Mouse (Mus musculus) urinary bladder, postnatal 4 days (tissue): Measurements from ENCODE around the gene Pwwp2a.

ENCODE experiments used
- DNase-seq, 2 experiments: peaks; one replicate each; pipeline ENCODE4 v3.0.0; 2021 to 2022; ENCODE audit warnings: low spot score in 2 of 2

Gene Pwwp2a

DNA sequence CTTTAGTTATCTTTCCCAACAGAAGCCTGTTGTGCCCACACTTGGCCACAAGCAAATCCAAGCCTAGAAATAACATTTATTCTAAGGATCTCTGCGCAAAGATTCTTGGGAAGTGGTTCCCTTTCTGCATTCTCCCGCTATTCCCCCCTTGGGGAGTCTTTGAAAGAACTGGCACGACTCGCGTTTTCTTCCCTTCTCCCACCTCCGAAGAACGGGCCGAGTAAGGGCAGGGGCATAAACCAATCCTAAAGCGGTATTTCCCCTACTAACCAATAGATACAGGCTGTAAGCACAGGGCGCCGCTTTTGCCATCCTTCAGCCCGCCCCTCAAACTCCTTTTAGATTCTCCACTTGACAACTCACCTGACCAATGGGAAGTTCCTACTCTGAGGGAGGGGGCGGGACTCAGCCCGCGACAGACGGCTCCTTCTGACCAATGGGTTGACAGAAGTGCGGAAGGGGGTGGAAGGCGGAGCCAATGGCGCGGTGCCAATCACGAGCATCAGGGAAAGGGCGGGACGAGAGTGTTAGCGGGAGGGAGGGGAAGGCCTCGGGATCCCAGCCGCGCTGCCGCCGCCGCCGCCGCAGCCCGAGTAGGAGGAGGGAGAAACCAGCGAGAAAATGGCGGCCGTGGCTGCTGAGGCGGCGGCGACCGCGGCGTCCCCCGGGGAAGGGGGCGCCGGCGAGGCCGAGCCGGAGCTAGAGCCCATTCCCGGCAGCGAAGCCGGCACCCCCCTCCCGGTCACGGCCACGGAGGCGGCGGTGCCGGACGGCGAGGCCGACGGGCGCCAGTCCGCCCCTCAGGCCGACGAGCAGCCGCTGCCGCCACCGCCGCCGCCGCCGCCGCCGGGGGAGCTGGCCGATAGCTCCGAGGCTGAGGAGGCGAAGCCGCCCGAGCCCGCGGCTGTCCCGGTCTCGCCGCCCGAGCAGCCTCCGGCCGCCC lies at the start of gene Pwwp2a:
TSS of gene Pwwp2a (plus strand) at position 527 of the 943 bp plus-strand sequence.
- peak; percentile 99 to 100 for DNase-seq

DNA sequence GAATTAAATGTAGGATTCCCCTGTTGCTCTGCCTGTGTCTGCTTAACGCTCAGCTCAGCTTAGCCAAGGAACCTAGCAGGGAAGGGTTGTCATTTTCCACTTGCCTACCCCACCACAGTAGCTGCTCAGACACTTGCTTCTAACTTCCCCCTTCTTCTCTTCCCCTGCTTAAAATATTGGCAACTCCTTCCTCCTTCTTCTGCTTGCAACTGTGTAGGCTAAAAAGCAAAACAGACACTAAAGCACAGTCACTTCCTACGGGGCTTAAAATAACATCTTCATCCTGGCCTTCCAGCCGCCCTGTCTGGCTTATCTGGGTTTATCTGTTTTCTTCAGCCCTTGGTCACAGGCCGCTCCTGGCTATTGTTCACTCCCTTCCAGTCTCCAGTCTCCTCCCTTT lies 49.2 kb upstream of the Pwwp2a start:
- no peak for DNase-seq

DNA sequence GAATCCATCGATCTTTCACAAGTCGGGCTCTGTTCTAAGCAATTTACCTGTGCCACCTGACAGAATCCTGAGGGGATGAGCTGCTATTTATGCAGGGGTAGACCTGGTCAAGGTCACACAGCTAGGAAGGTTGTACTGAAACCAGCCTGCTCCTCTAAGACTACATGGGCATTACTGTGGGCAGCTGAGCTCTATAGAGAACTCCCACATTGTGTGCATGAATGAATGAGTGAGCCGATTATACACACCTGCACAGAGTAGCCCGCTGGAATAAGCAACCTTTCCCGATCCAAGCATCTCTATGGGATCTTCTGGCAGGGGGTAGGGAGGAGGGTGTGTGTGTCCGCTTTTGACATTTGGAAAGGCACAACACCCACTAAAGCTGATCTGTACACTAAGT lies 48.6 kb upstream of the Pwwp2a start:
- DNase-seq, result no peak

DNA sequence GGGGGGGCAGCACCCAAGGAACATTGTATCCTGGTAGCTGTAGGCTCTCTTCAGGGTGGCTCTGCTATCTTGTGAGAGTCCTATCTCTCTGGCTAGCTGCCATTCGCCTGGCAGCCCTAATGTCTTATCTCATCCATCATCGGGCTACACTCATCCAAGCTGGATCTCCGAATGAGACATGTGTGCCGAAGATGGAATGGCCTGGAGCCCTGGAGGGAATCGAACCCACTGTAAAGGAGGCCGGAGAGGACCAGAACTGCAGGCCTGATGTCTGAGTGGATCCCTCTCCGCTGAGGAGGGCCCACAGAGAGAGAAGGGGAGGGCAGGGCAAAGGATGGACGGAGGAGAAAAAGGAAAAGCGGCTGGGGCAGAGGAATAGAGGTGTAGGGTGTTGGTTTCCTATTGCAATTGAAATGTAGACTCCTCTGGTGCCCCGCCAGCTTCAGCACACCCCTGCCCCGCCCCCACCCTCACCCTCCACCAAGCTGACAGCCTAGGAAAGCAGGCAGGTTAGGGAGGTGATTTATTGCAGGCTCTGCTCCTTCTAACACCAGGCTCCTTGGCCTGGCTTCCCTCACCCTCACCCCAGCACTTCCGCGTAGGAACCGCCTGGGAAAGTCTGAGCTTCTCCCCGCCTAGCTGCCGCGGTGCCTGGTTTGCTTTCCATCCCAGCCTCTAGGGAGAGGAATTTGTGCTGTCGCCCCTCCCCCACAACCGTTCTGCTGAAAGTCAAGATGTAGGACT lies 48.0 kb upstream of the Pwwp2a start:
- peak; percentile 63 to 79 for DNase-seq

DNA sequence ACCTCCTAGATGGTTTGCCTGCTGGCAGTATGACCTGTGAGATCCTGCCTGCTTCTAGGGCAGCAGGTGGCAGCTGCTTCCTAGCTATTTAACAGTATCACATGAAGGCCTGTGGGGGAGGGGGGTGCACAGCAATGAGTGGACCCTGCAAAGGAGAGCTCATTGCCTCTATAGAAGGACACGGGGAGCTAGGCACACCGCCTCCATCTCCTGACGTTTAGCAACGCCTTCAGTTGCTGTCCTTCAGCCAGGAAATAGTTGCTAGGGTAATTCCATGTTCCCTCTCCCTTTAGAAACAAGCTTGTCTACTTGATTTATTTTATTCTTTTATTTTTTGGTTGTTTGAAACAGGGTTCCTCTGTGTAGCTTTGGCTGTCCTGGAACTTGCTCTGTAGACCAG lies 45.0 kb upstream of the Pwwp2a start:
- no peak for DNase-seq

DNA sequence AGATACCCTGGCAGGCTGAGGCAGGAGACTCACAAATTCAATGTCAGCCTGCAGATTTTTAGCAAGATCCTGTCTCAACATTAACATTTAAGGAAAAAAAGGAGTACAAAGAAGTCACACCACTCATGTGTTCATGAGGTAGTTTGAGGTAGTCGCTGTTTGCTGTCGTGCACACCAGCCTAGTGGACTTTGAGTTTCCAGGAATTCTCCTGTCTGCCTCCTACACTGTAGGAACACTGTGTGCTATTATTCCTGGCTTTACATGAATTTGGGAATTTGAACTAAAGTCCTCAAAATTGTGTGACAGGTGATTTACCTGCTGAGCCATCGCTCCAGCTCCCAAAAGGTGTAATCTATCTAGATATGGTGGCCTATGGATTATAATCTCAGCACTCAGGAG lies 43.3 kb upstream of the Pwwp2a start:
- no peak for DNase-seq

DNA sequence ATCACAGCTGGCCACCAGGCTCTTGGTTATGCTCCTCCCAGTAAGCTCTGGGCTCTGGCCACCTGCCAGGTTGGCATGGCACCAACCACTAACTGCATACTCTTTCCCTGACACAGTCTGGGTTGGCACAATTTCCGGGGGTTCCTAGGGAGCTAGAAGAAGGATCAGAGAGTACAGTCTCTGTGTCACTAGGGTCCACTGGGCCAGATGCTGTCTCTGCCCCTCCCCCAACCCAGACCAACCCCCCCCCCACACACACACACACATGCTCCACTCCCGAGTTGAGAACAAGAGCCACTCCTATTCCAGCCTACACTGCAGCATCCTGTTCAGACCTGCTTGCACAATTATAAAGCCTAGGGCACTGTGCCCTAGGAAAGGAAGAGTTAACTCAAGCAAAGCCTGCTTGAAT lies 38.6 kb upstream of the Pwwp2a start:
- DNase-seq, result peak; percentile 73 to 85

DNA sequence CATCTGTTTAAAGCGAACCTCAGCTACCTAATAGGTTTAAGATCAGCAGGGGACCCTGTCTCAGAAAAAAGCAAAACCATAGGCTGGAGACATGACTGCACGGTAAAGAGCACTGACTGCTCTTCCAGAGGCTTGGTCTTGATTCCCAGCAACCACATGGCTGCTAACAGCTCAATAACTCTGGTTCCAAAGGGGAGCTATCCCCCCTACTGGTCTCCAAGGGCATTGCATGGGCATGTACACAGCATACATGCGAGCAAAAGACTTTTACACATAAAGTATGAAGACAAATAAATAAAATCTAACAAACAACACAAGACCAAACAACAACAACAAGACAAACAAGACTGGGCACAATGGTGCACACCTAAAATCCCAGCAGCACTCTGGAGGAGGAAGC lies 36.5 kb upstream of the Pwwp2a start:
- no peak for DNase-seq

DNA sequence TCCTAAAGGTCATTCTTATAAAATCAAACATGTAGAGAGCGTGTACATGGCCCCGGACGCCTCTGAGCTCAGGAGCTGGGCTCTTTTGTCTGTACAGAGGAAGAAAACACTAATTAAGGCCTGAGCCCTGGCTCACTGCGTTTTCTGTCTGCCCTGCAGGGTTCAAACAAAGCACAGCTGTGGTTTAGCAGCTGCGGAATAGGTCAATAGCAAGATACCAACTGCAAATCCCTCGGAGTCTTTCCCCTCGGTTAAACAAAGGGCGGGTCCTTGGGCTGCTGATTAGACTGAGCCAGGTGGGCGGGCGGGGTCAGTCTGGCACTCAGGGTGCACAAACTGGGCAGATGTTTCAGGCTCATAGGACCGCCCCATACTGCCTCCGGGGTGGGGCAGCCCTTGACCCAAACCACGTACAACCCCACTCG lies 28.7 kb upstream of the Pwwp2a start:
- DNase-seq, result peak in 1 of 2 experiments; percentile 23

DNA sequence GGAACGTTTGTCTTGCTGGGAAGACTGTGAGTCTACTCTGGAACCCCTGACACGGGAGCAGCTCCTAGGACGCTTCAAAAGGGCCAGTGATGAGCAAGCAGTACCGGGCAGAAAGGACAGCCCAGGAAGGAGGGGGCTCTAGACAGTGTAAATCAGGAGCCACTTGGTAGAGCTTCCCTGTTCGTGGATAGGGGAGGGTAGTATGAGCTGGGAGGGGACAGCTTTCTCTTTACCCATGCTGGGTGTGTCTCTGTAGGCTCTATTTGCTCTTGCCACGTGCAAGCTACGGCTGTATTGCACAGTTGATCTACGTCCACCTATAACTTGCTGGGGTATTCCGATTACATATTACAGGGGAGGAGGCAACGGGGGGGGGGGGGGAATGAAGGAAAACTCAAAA lies 25.3 kb upstream of the Pwwp2a start:
- no peak for DNase-seq

DNA sequence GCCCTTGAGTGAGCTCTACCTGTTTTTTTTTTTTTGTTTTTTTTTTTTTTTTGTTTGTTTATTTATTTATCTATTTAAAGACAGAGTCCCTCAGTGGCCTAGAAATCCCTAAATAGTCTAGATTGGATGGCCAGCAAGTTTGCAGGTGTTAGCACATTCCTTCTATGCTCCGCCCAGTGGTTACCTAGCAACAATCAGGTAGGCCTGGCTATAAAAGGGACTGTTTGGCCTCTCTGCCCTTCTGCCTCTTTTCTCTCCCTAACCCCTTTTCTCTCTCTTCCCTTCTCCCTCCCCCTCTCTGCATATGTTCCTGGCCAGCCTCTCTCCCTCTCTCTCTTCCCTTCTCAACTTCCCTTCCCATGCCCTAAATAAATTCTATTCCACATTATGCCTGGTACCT lies 23.8 kb upstream of the Pwwp2a start:
- no peak for DNase-seq

DNA sequence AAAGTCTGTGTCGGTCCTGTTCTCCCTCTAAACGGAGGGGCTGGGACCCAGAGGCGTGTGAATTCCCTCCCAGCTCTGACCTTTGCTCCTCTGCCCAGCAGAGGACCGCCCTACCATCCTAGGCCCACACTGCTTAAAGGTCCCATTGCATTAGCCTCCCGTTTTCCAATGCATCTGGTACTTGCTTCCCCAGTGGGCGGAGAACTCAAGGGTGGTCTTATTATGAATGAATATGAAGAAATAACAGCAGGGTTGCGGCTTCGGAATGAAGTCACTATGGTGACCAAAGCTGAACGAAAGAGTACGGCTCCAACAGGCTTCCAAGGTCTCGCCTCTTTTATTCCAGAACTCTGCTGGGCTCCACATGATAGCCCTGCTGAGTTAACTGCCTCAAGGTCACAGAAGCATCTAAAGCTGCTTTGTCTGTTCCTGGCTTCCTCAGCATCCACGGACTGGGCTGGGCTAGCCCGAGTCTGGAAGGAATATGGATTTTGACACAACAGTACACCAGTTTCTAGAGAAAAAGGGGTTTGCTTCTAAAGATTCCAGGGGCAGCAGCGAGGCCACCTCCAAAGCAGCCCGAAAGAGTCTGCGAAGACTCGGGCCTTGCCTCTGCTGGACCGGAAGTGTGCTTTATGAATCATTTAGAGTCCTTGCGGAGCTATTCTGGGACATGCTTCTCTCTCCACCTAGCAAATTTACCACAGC lies 14.6 kb upstream of the Pwwp2a start:
- DNase-seq, result peak in 1 of 2 experiments; percentile 40

DNA sequence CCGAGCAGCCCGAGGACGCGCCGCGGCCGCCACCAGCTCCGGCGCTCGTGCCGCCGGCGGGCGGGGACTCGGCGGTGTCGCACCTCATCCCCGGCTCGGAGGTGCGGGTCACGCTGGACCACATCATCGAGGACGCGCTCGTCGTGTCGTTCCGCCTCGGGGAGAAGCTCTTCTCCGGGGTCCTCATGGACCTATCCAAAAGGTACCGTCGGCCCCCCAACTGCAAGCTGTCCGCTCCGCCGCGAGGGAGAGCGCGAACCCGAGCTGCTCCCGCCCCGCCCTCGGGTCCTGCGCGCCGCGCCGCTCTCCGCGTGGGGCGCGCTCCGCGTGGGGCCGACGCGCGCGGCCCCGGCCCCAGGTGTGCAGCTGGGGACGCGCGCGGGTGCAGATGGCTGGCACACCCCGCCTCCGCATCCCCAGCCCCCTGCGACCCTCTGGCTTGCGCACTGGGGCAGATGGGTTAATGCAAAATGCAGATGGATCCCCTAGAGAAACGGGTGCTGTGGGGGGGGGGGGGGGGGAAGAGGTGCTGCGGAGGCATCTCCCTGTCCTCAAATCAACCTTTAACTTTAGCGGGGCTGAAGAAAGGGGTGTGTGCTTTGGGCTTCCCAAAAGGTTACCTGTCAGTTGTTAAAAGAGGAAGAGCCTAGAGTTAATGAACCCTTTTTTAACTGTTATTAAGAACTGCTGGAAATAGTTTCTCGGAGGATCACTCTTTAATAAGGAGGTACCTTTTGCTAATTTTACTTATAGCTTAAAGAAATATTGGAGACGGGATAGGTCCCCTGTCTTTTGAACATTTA lies 818 bp downstream of the Pwwp2a start:
- peak in 1 of 2 experiments; percentile 44 for DNase-seq

DNA sequence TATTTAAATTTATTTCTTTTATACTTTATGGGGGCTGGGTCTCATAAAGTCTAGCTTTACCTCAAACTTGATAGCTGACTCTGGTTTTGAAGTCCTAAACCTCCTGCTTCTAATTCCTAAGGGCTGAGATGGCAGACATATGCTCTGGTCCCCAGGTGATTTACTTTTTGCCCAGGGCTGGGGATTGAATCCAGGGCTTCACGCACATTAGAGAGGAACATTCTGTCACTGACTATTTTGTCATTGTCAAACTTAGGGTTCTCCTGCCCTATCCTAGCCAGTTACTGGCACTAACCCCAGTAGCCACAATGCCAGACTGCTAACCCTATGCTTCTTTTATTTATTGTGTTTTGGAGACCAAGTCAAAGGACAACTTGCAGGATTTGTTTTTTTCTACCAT lies 7.1 kb downstream of the Pwwp2a start:
- no peak for DNase-seq

DNA sequence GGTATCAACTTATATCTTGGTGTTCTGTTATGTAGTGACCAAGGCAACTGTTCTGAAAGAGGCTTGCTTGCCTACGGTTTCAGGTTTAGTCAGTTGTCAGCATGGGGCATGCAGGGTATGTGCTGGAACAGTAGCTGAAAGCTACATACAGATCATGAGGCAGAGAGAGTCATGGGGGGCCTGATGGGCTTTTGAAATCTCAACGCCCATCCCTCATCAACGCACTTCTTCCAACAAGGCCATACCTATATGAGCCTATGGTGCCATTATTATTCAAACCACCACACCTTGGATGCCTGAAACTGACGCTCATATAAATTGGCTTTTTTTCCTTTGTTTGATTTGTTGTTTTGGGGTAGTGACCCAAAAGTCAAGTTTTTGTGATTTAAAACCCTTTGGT lies 14.8 kb downstream of the Pwwp2a start:
- DNase-seq, result no peak

DNA sequence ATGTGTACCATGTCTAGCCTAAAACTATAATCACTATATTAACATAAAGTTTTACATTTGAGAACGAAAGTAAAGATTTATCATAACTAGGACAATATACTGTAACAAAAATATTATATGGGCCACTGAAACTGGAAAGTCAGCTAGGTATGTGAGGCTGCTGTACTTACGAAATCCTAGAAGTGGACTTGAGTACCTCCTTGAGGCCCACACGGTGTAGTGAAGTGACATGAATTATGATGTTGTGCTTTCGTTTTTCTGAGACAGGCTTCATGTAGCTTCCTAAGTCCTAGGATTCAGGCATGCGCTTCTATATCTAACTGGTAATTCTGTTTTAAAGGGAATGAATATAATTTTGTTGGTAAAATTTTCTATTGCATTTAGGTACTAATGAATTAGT lies 16.8 kb downstream of the Pwwp2a start:
- DNase-seq, result no peak

DNA sequence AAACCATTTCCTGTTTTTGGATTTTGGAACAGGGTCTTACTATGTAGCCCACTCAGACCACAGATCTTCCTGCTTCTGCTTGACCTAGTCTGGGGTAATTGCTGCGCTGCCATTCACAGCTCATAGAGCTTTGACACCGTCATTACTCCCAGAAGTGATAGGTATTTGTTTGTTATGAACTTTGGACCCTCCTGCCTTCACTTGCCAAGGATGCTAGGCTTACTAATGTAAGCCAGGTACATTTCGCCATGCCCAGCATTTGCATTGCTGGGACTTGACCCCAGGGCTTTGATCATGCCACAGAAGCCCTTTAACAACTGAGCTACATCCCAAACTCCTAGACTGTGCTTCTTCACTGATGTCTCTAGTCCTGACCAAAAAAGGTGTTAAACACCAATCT lies 18.5 kb downstream of the Pwwp2a start:
- no peak for DNase-seq

DNA sequence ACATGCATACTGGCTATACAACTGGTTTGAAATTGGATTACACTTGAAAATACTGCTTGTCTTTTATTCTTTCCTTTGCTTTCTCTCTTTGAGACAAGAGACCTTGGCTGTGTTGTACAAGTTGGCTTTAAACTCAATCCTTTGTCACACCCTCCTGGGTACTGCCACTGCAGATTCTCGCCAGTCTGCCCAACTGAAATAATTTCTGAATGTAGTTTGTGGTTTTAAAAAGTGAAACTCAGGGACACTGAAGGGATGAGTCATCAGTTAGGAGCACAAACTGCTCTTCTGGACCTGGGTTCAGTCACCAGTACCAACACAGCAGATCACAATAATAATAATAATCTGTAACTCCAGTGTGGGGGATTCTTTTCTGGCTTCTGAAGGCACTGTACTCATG lies 21.8 kb downstream of the Pwwp2a start:
- no peak for DNase-seq

DNA sequence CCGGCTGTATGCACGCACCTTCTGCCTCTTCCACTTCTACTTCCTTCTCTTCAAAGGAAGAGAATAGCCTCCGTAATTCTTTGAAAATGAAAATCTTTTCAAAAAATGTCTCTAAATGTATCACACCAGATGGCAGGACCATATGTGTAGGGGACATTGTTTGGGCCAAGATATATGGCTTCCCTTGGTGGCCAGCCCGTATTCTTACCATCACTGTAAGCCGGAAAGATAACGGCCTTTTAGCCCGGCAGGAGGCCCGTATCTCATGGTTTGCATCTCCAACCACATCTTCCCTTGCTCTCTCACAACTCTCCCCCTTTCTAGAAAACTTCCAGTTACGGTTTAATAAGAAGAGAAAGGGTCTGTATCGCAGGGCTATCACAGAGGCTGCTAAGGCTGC lies 24.0 kb downstream of the Pwwp2a start:
- no peak for DNase-seq

DNA sequence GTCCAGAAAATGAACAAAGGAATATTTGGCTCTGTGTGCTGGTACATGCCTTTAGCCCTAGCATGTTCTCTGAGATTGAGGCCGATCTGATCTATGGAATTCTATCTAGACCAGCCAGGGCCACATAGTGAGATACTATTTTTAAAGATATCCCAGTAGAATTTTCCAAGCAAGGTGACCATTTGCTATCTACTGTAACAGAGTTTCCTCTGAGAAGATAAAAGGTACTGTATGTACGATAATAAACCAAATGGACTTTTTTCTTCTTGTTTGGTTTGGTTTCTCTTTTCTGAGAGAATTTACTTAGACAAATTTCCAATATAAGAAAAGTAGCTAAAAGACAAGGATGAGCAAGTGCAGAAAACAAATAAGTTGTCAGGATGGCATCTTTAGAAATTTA lies 26.6 kb downstream of the Pwwp2a start:
- DNase-seq, result no peak

DNA sequence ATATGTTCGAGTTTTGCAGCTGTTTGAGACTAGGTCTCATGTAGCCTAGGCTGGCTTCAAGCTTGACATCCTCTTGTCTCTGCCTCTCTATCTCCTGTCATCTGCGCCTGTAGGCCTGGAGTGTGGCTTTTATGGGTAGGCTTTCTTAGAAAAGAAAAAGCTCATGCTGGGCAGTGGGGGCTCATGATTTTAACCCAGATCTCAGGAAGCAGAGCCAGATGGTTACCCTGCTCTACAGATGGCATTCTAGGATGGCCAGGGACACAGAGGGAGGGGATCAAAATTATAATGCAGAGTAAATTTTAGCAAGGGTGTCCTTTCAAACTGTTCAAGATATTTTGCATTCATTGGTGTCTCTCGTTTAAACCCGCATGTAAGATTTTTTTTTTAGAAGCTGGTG lies 30.4 kb downstream of the Pwwp2a start:
- no peak for DNase-seq
